Mouse (Mus musculus) urinary bladder, postnatal 14 days (tissue): ENCODE measurements around the gene Zfp146.
"Not testable (repeated sequence)": the region's sequence is repeated elsewhere in the genome, so short reads cannot be mapped to it uniquely, and the experiment has no call there.

ENCODE experiments used
- DNase-seq: peaks from one replicate; pipeline ENCODE4 v3.0.0; 2021; ENCODE audit warnings: low spot score

Gene Zfp146

GRCm38 (mm10) chr7:30122188-30122530 lies 47.4 kb downstream of the Zfp146 start:
- no peak for DNase-seq

GRCm38 (mm10) chr7:30121308-30122187 lies 48.0 kb downstream of the Zfp146 start, which contains the start of gene Zfp382:
Gene Zfp382 (plus strand): TSS chr7:30121942.
- peak; percentile 88 for DNase-seq

GRCm38 (mm10) chr7:30117935-30118334 lies 51.6 kb downstream of the Zfp146 start:
- not testable (repeated sequence) for DNase-seq

GRCm38 (mm10) chr7:30116076-30116475 lies 53.5 kb downstream of the Zfp146 start:
- DNase-seq: no peak
